8 mouse cellular contexts compared by ENCODE assay signal in the genomic region with DNA sequence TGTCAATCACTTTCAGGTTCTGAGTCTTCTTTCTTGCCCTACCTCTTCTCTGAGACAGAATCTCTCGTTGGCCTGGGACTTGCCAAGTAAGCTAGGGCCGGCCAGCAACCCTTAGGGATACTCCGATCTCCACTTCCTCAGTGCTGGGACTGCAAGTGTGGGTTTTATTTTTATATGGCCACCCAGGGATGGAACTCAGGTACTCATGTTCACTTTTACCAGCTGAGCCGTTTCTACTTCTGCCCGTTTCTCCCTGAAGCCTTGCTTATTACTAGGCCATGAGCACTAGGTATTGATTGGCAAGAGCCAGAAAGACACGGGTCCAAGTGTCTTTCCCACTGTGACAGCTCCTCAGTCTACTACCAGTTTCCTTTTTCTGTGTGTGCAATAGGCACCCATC. TPM values are rescaled to one million over a fixed set of nuclear protein-coding genes. Genes with fewer than 3 reads are reported as not detected.
A peak's percentile ranks its signal among the peaks of the same experiment; 100 is the strongest.
DNase-seq lines count a peak whose midpoint lies in the region; ATAC-seq and TF ChIP-seq lines count a peak whose summit lies in the region.

No protein-coding gene starts in this region.

- H3K27ac ChIP-seq in spleen, adult 2 months (ENCODE audit: insufficient read depth, low read length) = peak overlapping the region; percentile 89
- H3K27ac ChIP-seq in liver, embryonic 13.5 days = peak overlapping the region; percentile 87

- H3K27me3 ChIP-seq in spleen, adult 2 months (ENCODE audit: control insufficient read depth, insufficient read depth, low read length) = no peaks in the 10 kb centered on the region
- H3K27me3 ChIP-seq in liver, embryonic 13.5 days = no peaks in the 10 kb centered on the region

- peak overlapping the region; percentile 82 for H3K4me2 ChIP-seq in liver, embryonic 13.5 days

- no peak for ATAC-seq in liver, embryonic 13.5 days (ENCODE audit: low read depth)

- peak; percentile 39 for DNase-seq in cerebellum, adult 11-12 months
- no peak for DNase-seq in cerebellum, adult 9-10 months
- no peak for DNase-seq in spleen, adult 2 months (ENCODE audit: low read depth in 1 of 2, low spot score in 2 of 2)
- no peak for DNase-seq in spleen, postnatal 10 days (ENCODE audit: low spot score in 2 of 2)
- DNase-seq in liver, embryonic 13.5 days = no peak
- no peak for DNase-seq in frontal cortex, postnatal 36 days (ENCODE audit: low spot score in 2 of 2)
- no peak for DNase-seq in left cerebral cortex, adult 18-20 months (ENCODE audit: low spot score in 2 of 2)
- DNase-seq in embryo, embryonic 10 days (ENCODE audit: low spot score) = no peak

- TF ChIP-seq CTCF in spleen, adult 2 months (IDR thresholded peaks at IDR 0.05; ENCODE audit: extremely low read depth, insufficient read depth, insufficient read length, insufficient replicate concordance) = no peak

- 84% methylated on average over 6 of the region's 6 CpGs for WGBS in spleen, adult 2 months
- WGBS in liver, embryonic 13.5 days (ENCODE audit: insufficient replicate concordance) = 76% methylated on average over 6 of the region's 6 CpGs

- peaks cover 3% of the 10 kb centered on the region; the same call in 1 of the 2 replicates for H3K4me1 ChIP-seq in spleen, adult 2 months (ENCODE audit: control insufficient read depth, insufficient read depth, insufficient read length)
- peaks cover 31% of the 10 kb centered on the region for H3K4me1 ChIP-seq in liver, embryonic 13.5 days (replicated peaks)

- no peak for TF ChIP-seq POLR2A in spleen, adult 2 months (IDR thresholded peaks at IDR 0.05; ENCODE audit: low read depth, low read length)

- H3K9ac ChIP-seq in liver, embryonic 13.5 days = peak overlapping the region; percentile 76

- H3K9me3 ChIP-seq in liver, embryonic 13.5 days (replicated peaks) = no peaks in the 10 kb centered on the region

- peaks cover 10% of the 10 kb centered on the region for H3K36me3 ChIP-seq in spleen, adult 2 months (ENCODE audit: control insufficient read depth, insufficient read depth, low read length)
- H3K36me3 ChIP-seq in liver, embryonic 13.5 days = peaks cover 18% of the 10 kb centered on the region

- no peak overlapping the region for H3K4me3 ChIP-seq in spleen, adult 2 months (ENCODE audit: extremely low read depth, insufficient read depth, insufficient read length)
- H3K4me3 ChIP-seq in liver, embryonic 13.5 days (replicated peaks) = peak overlapping the region; percentile 82

RNA-seq across cellular contexts. Expression of a gene that starts 0.7 kb away (rescaled TPM):
- polyA plus RNA-seq in spleen, adult 2 months (2012; rRNA removed) = 58.4 and 74.0 TPM in 2 replicates
- 4.5 and 5.0 TPM in 2 replicates for polyA plus RNA-seq in liver, embryonic 13.5 days (2015; fragmentation: Nextera tagmentation; extraction: Ambion mirVana)
- 10 to 100 TPM; 18.3 to 20.5 TPM for total RNA-seq in left cerebral cortex, adult 18-20 months (2021)
